Mouse (Mus musculus): ENCODE measurements around the gene Serbp1. TPM values are rescaled to one million over a fixed set of nuclear protein-coding genes. Genes with fewer than 3 reads are reported as not detected.

Gene Serbp1
- polyA plus RNA-seq, 1 experiment, result 541 TPM

GRCm38 (mm10) chr6:67226286-67226685, 11.7 kb upstream of the Serbp1 start:
- no peaks in the 10 kb centered on the region for H3K79me3 ChIP-seq (ENCODE audit: low read depth)
- TF ChIP-seq USF1 (IDR thresholded peaks at IDR 0.05; ENCODE audit: low read depth) (no peak), MAX (IDR thresholded peaks at IDR 0.05) (no peak), MYOD1 (IDR thresholded peaks at IDR 0.05; ENCODE audit: control insufficient read depth, insufficient read length, low read depth) (no peak)
- no peaks in the 10 kb centered on the region for H3K27me3 ChIP-seq (ENCODE audit: control insufficient read depth, insufficient read depth, insufficient read length)
- H3K79me2 ChIP-seq (ENCODE audit: control insufficient read depth, insufficient read depth), result no peaks in the 10 kb centered on the region
- no peak overlapping the region for H3ac ChIP-seq (ENCODE audit: control insufficient read depth, insufficient read length, low read depth)
- H3K36me3 ChIP-seq (ENCODE audit: control insufficient read depth, insufficient read depth), result no peaks in the 10 kb centered on the region
- H3K4me3 ChIP-seq (ENCODE audit: insufficient read depth, poor library complexity, severe bottlenecking), result no peak overlapping the region

- Histone ChIP-seq H3K27me3 (ENCODE audit: control insufficient read depth, insufficient read depth, insufficient read length) (no peaks in the 10 kb centered on the region), H3ac (ENCODE audit: control insufficient read depth, insufficient read length, low read depth) (no peak overlapping the region), H3K79me3 (ENCODE audit: low read depth) (no peaks in the 10 kb centered on the region), H3K4me3 (ENCODE audit: insufficient read depth, poor library complexity, severe bottlenecking) (no peak overlapping the region), H3K79me2 (ENCODE audit: control insufficient read depth, insufficient read depth) (no peaks in the 10 kb centered on the region), H3K36me3 (ENCODE audit: control insufficient read depth, insufficient read depth) (no peaks in the 10 kb centered on the region)
- no peak for TF ChIP-seq MYOG (IDR thresholded peaks at IDR 0.05; ENCODE audit: control insufficient read depth, extremely low read depth, insufficient read length)
- no peak for TF ChIP-seq CTCF (IDR thresholded peaks at IDR 0.05; ENCODE audit: control insufficient read depth, insufficient read depth, insufficient read length)
- TF ChIP-seq MAX (IDR thresholded peaks at IDR 0.05), result no peak
- TF ChIP-seq FOSL1 (IDR thresholded peaks at IDR 0.05; ENCODE audit: insufficient read depth, low read length, poor library complexity, severe bottlenecking), result no peak
- TF ChIP-seq USF1 (IDR thresholded peaks at IDR 0.05; ENCODE audit: low read depth), result no peak
Measured at GRCm38 (mm10) chr6:67228459-67229107, 9.4 kb upstream of the Serbp1 start.

- no peaks in the 10 kb centered on the region for H3K79me3 ChIP-seq (ENCODE audit: low read depth)
- no peak overlapping the region for H3ac ChIP-seq (ENCODE audit: control insufficient read depth, insufficient read length, low read depth)
- no peaks in the 10 kb centered on the region for H3K27me3 ChIP-seq (ENCODE audit: control insufficient read depth, insufficient read depth, insufficient read length)
- no peaks in the 10 kb centered on the region for H3K36me3 ChIP-seq (ENCODE audit: control insufficient read depth, insufficient read depth)
- H3K79me2 ChIP-seq (ENCODE audit: control insufficient read depth, insufficient read depth), result no peaks in the 10 kb centered on the region
- TF ChIP-seq MAX (IDR thresholded peaks at IDR 0.05), result no peak
- no peak for TF ChIP-seq FOSL1 (IDR thresholded peaks at IDR 0.05; ENCODE audit: insufficient read depth, low read length, poor library complexity, severe bottlenecking)
- no peak for TF ChIP-seq MYOD1 (IDR thresholded peaks at IDR 0.05; ENCODE audit: control insufficient read depth, insufficient read length, low read depth)
- TF ChIP-seq USF1 (IDR thresholded peaks at IDR 0.05; ENCODE audit: low read depth), result no peak
- TF ChIP-seq CEBPB (IDR thresholded peaks at IDR 0.05; ENCODE audit: low read depth), result no peak
- TF ChIP-seq CTCF (IDR thresholded peaks at IDR 0.05; ENCODE audit: control insufficient read depth, insufficient read depth, insufficient read length), result no peak
- H3K4me3 ChIP-seq (ENCODE audit: insufficient read depth, poor library complexity, severe bottlenecking), result no peak overlapping the region
Measured at GRCm38 (mm10) chr6:67229521-67229920, 8.5 kb upstream of the Serbp1 start.

GRCm38 (mm10) chr6:67229922-67230518, 8.0 kb upstream of the Serbp1 start:
- Histone ChIP-seq H3K4me3 (ENCODE audit: insufficient read depth, poor library complexity, severe bottlenecking) (no peak overlapping the region), H3ac (ENCODE audit: control insufficient read depth, insufficient read length, low read depth) (no peak overlapping the region), H3K27me3 (ENCODE audit: control insufficient read depth, insufficient read depth, insufficient read length) (no peaks in the 10 kb centered on the region), H3K79me2 (ENCODE audit: control insufficient read depth, insufficient read depth) (no peaks in the 10 kb centered on the region), H3K79me3 (ENCODE audit: low read depth) (no peaks in the 10 kb centered on the region), H3K36me3 (ENCODE audit: control insufficient read depth, insufficient read depth) (no peaks in the 10 kb centered on the region)
- TF ChIP-seq USF1 (IDR thresholded peaks at IDR 0.05; ENCODE audit: low read depth), result no peak
- TF ChIP-seq MYOG (IDR thresholded peaks at IDR 0.05; ENCODE audit: control insufficient read depth, extremely low read depth, insufficient read length), result no peak
- TF ChIP-seq MYOD1 (IDR thresholded peaks at IDR 0.05; ENCODE audit: control insufficient read depth, insufficient read length, low read depth), result no peak
- no peak for TF ChIP-seq FOSL1 (IDR thresholded peaks at IDR 0.05; ENCODE audit: insufficient read depth, low read length, poor library complexity, severe bottlenecking)
- TF ChIP-seq CTCF (IDR thresholded peaks at IDR 0.05; ENCODE audit: control insufficient read depth, insufficient read depth, insufficient read length), result no peak
- no peak for TF ChIP-seq CEBPB (IDR thresholded peaks at IDR 0.05; ENCODE audit: low read depth)
- TF ChIP-seq MAX (IDR thresholded peaks at IDR 0.05), result no peak

GRCm38 (mm10) chr6:67230950-67231349, 7.0 kb upstream of the Serbp1 start:
- no peak overlapping the region for H3K4me3 ChIP-seq (ENCODE audit: insufficient read depth, poor library complexity, severe bottlenecking)
- H3K27me3 ChIP-seq (ENCODE audit: control insufficient read depth, insufficient read depth, insufficient read length), result no peaks in the 10 kb centered on the region
- H3ac ChIP-seq (ENCODE audit: control insufficient read depth, insufficient read length, low read depth), result no peak overlapping the region
- no peak for TF ChIP-seq USF1 (IDR thresholded peaks at IDR 0.05; ENCODE audit: low read depth)
- TF ChIP-seq CEBPB (IDR thresholded peaks at IDR 0.05; ENCODE audit: low read depth), result no peak
- no peak for TF ChIP-seq CTCF (IDR thresholded peaks at IDR 0.05; ENCODE audit: control insufficient read depth, insufficient read depth, insufficient read length)
- TF ChIP-seq MYOD1 (IDR thresholded peaks at IDR 0.05; ENCODE audit: control insufficient read depth, insufficient read length, low read depth), result no peak
- TF ChIP-seq MYOG (IDR thresholded peaks at IDR 0.05; ENCODE audit: control insufficient read depth, extremely low read depth, insufficient read length), result no peak
- no peak for TF ChIP-seq MAX (IDR thresholded peaks at IDR 0.05)
- TF ChIP-seq FOSL1 (IDR thresholded peaks at IDR 0.05; ENCODE audit: insufficient read depth, low read length, poor library complexity, severe bottlenecking), result no peak
- no peaks in the 10 kb centered on the region for H3K79me2 ChIP-seq (ENCODE audit: control insufficient read depth, insufficient read depth)
- no peaks in the 10 kb centered on the region for H3K36me3 ChIP-seq (ENCODE audit: control insufficient read depth, insufficient read depth)
- no peaks in the 10 kb centered on the region for H3K79me3 ChIP-seq (ENCODE audit: low read depth)

- H3K27me3 ChIP-seq (ENCODE audit: control insufficient read depth, insufficient read depth, insufficient read length), result no peaks in the 10 kb centered on the region
- no peaks in the 10 kb centered on the region for H3K79me3 ChIP-seq (ENCODE audit: low read depth)
- H3K36me3 ChIP-seq (ENCODE audit: control insufficient read depth, insufficient read depth), result no peaks in the 10 kb centered on the region
- no peak for TF ChIP-seq FOSL1 (IDR thresholded peaks at IDR 0.05; ENCODE audit: insufficient read depth, low read length, poor library complexity, severe bottlenecking)
- no peak for TF ChIP-seq MYOG (IDR thresholded peaks at IDR 0.05; ENCODE audit: control insufficient read depth, extremely low read depth, insufficient read length)
- no peak for TF ChIP-seq USF1 (IDR thresholded peaks at IDR 0.05; ENCODE audit: low read depth)
- no peak for TF ChIP-seq MYOD1 (IDR thresholded peaks at IDR 0.05; ENCODE audit: control insufficient read depth, insufficient read length, low read depth)
- no peak for TF ChIP-seq CEBPB (IDR thresholded peaks at IDR 0.05; ENCODE audit: low read depth)
- TF ChIP-seq CTCF (IDR thresholded peaks at IDR 0.05; ENCODE audit: control insufficient read depth, insufficient read depth, insufficient read length), result no peak
- no peak overlapping the region for H3K4me3 ChIP-seq (ENCODE audit: insufficient read depth, poor library complexity, severe bottlenecking)
- H3ac ChIP-seq (ENCODE audit: control insufficient read depth, insufficient read length, low read depth), result no peak overlapping the region
- H3K79me2 ChIP-seq (ENCODE audit: control insufficient read depth, insufficient read depth), result no peaks in the 10 kb centered on the region
Measured at GRCm38 (mm10) chr6:67235649-67236048, 2.3 kb upstream of the Serbp1 start.
